Mouse (Mus musculus) hindbrain, embryonic 12.5 days (tissue): ENCODE measurements around the gene Maml3. TPM values are rescaled to one million over a fixed set of nuclear protein-coding genes. Genes with fewer than 3 reads are reported as not detected.
A peak's percentile ranks its signal among the peaks of the same experiment; 100 is the strongest.

Experiments used
- ATAC-seq: fragments of 200-750 bp; cut with Nextera tagmentation; 2 replicates; pipeline ENCODE4 v1.8.0; 2017; ENCODE audit warnings: moderate TSS enrichment; ENCODE audit not compliant: low FRiP score
- H3K27ac ChIP-seq: fragments of 300-500 bp; sonication (generic); 2 replicates; pipeline ENCODE4 v1.5.1; 2016; ENCODE audit warnings: mild to moderate bottlenecking
- H3K27me3 ChIP-seq: fragments of 300-500 bp; sonication (generic); 2 replicates; pipeline ENCODE4 v1.6.1; 2016; ENCODE audit warnings: mild to moderate bottlenecking
- H3K36me3 ChIP-seq: fragments of 300-500 bp; sonication (generic); 2 replicates; pipeline ENCODE4 v1.6.1; 2016; ENCODE audit warnings: mild to moderate bottlenecking
- H3K4me1 ChIP-seq: fragments of 300-500 bp; sonication (generic); 2 replicates; pipeline ENCODE4 v1.6.1; 2016
- H3K4me2 ChIP-seq: fragments of 300-500 bp; sonication (generic); replicated peaks from 2 replicates; pipeline ENCODE4 v1.6.1; 2016; ENCODE audit warnings: mild to moderate bottlenecking
- H3K4me3 ChIP-seq: fragments of 300-500 bp; sonication (generic); 2 replicates; pipeline ENCODE4 v1.5.1; 2016; ENCODE audit warnings: mild to moderate bottlenecking
- H3K9ac ChIP-seq: fragments of 300-500 bp; sonication (generic); 2 replicates; pipeline ENCODE4 v1.6.1; 2016; ENCODE audit warnings: mild to moderate bottlenecking, moderate library complexity
- H3K9me3 ChIP-seq: fragments of 300-500 bp; sonication (generic); replicated peaks from 2 replicates; pipeline ENCODE4 v1.6.1; 2016; ENCODE audit warnings: mild to moderate bottlenecking
- WGBS: fragments of 180-500 bp; shearing (Covaris S2); methylation state at CpG from one replicate; pipeline ENCODE4 v1.1.7; 2016; 5-methylcytosine and 5-hydroxymethylcytosine counted together
- polyA plus RNA-seq: library from polyadenylated mRNA; unstranded; fragments of >200 nt; fragmentation: Nextera tagmentation; extraction: Ambion mirVana; gene quantifications from 2 replicates; pipeline ENCODE4 v1.2.1, GENCODE M21; 2016

The Maml3 gene
- polyA plus RNA-seq, 1 experiment from 2014 or later: 8.3 TPM

DNA sequence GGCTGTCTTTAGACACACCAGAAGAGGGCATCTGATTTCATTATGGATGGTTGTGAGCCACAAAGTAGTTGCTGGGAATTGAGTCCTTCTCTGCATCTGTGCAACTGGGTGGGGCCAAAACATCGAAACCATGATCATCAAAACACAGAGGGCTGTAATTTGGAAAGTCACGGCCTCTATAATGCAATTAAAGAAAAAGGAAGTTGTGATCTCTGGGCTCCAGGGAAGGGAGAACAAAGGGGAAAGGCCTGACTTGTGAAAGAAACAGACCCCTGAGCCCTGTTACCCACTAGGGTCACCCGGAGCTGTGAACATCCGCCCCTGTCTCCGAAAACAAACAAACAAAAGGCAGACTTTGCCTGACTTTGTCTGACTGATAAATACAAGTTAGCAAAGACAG is 123.4 kb downstream of the Maml3 start:
- WGBS: 46% methylated on average over 5 of the region's 5 CpGs
- H3K36me3 ChIP-seq: no peaks in the 10 kb centered on the region
- no peak for ATAC-seq

DNA sequence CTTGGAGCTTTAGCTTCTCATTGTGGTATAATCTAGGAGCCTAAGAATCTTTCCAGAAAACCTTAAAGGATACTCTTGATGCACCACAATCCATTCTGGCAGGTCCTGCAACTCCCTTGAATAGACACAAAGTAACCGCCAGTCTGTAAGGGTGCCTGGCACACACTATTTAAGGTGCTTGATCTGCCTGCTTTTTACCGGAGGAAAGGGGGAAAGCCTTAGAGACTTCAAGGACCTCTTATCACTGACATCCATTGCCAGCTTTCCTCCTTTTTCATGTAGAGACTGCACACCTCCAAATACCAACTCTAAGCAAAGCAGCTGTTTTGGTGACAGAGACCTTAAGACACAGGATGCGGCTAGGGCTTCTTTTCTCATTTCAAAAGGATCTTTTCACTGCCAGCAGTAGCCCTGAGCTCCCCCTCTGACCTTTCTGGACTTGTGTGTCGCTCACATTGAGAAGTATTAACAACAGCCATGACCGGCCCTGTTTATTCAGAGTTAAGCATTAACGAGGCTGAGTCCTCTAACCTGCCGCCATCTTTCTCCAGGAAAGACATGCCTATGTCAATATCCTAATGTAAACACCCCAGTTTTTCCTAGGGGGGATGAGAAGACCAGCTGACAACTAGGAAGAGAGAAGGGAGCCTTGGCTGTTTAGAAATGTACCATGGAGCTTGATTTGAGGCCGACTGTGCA is 127.1 kb downstream of the Maml3 start:
- ATAC-seq: no peak
- 40% methylated on average over 8 of the region's 8 CpGs for WGBS
- Histone ChIP-seq H3K4me2 (no peak overlapping the region), H3K4me3 (no peak overlapping the region), H3K27ac (no peak overlapping the region), H3K27me3 (no peaks in the 10 kb centered on the region), H3K9ac (no peak overlapping the region), H3K9me3 (no peaks in the 10 kb centered on the region), H3K36me3 (no peaks in the 10 kb centered on the region), H3K4me1 (peaks cover 10% of the 10 kb centered on the region; the same call in 1 of the 2 replicates)

More for the DNA sequence above, 123.4 kb downstream of the Maml3 start:
- Histone ChIP-seq H3K4me3 (no peak overlapping the region), H3K27ac (no peak overlapping the region), H3K4me1 (peaks cover 15% of the 10 kb centered on the region; the same call in 1 of the 2 replicates), H3K27me3 (no peaks in the 10 kb centered on the region), H3K9ac (no peak overlapping the region), H3K4me2 (no peak overlapping the region), H3K9me3 (no peaks in the 10 kb centered on the region)

DNA sequence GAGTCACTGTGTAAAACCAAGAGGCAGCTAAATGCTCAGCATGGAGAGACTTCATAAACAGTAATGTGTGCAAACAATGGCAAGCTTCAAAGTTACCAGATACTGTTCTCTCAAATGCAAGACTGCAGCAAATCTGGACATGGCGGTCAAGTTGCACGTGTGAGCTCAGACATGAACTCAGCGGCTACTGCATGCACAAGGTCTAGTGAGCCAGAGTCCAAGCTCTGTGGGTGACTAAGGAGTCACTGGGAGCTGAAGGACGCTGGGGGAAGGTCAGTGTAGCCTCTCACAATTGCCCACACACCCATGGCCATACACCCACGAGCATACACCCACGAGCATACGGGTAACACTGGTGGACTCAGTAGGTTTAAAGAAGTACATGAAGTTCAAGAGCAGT is 130.3 kb downstream of the Maml3 start:
- Histone ChIP-seq H3K27ac (no peak overlapping the region), H3K9ac (no peak overlapping the region), H3K4me2 (no peak overlapping the region), H3K4me3 (no peak overlapping the region), H3K36me3 (no peaks in the 10 kb centered on the region), H3K4me1 (peaks cover 8% of the 10 kb centered on the region; the same call in 1 of the 2 replicates), H3K27me3 (no peaks in the 10 kb centered on the region), H3K9me3 (no peaks in the 10 kb centered on the region)
- ATAC-seq: no peak
- WGBS: 92% methylated on average over 7 of the region's 7 CpGs

DNA sequence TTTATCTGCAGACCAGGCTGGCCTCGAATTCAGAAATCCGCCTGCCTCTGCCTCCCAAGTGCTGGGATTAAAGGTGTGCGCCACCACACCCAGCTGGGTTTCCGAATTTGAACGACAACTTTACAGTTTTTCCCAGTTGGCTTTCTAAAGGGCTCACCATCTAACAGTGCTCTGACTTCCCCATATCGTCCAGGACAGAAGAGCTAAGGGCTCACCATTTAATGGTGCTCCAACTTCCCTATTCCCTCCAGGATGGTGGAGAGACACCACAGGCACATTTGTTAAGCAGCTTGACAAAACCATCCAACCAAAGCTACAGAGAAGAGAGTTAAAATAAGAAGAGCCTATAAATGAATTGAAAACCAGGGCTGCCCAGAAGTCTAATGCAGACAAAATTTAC is 130.7 kb downstream of the Maml3 start:
- Histone ChIP-seq H3K27ac (no peak overlapping the region), H3K9ac (no peak overlapping the region), H3K4me3 (no peak overlapping the region), H3K36me3 (no peaks in the 10 kb centered on the region), H3K27me3 (no peaks in the 10 kb centered on the region), H3K9me3 (no peaks in the 10 kb centered on the region), H3K4me1 (peaks cover 11% of the 10 kb centered on the region; the same call in 1 of the 2 replicates), H3K4me2 (no peak overlapping the region)
- no peak for ATAC-seq
- WGBS: 97% methylated on average over 6 of the region's 6 CpGs

DNA sequence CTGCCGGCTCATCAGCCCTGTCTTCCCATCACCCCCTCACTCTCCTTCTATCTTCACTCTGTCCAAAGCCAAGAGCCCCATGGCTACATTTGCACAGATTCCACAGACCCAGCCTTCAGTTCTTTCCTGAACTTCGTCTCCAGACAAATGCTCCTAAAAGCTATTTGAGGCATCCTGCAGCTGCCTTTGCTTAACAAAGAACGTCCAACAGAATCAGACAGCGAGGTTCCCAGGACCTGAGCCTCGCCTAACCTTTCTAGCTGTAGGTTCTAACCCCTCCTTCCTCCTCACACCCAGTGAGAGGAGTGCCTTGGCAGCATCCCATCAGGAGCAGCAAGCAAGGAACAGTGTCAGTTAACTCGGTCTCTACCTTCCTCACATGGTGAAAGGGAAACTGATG is 132.3 kb downstream of the Maml3 start:
- no peaks in the 10 kb centered on the region for H3K36me3 ChIP-seq
- H3K9ac ChIP-seq: no peak overlapping the region
- no peak overlapping the region for H3K27ac ChIP-seq
- 63% methylated on average over 6 of the region's 6 CpGs for WGBS
- H3K9me3 ChIP-seq: no peaks in the 10 kb centered on the region
- H3K27me3 ChIP-seq: no peaks in the 10 kb centered on the region
- no peak for ATAC-seq
- H3K4me3 ChIP-seq: no peak overlapping the region
- H3K4me2 ChIP-seq: no peak overlapping the region
- peaks cover 3% of the 10 kb centered on the region; the same call in 1 of the 2 replicates for H3K4me1 ChIP-seq

DNA sequence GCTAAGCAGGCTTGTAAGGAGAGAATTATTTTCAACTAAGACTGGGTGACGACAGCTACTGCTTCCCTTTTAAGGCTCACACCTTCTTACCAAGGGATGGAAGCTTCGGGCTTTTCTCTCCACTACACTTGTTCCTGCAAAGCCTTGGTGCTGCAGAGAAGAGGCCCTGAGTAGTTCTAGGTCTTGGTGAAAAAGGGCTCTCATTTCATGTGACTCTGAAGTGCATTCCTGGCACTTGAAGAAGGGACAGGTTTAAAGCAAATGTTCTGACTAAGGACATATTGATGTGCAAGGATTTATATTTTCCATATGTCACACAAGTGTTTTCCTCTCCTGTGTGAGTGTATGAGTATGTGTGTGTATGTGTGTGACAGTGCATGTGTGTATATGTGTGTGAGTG is 134.4 kb downstream of the Maml3 start:
- no peak overlapping the region for H3K9ac ChIP-seq

DNA sequence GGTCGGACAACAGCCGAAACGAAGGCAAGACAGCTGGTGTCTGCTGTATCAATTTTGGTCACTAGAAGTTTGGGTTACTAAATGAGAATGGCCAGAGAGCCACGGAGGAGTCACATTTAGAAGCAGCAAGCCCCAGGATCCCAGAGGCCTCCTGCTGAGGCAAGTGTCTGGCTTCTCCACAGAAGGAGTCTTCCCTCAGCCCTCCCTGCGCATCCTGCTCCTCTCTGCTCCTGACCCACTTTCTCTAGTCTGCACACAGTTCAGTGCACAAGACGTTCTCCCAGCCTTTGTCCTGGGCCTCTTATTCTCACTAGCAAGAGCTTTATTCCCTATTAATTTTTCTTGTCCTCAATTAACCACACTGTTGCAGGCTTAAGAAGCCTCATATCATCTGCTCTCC is 135.4 kb downstream of the Maml3 start:
- Histone ChIP-seq H3K36me3 (no peaks in the 10 kb centered on the region), H3K27me3 (no peaks in the 10 kb centered on the region), H3K4me1 (peaks cover 18% of the 10 kb centered on the region), H3K4me2 (no peak overlapping the region), H3K4me3 (no peak overlapping the region), H3K27ac (no peak overlapping the region), H3K9ac (no peak overlapping the region), H3K9me3 (no peaks in the 10 kb centered on the region)
- 61% methylated on average over 6 of the region's 6 CpGs for WGBS
- no peak for ATAC-seq

More for the DNA sequence above, 134.4 kb downstream of the Maml3 start:
- Histone ChIP-seq H3K4me1 (peaks cover 8% of the 10 kb centered on the region), H3K4me3 (no peak overlapping the region), H3K9me3 (no peaks in the 10 kb centered on the region), H3K36me3 (no peaks in the 10 kb centered on the region), H3K27ac (no peak overlapping the region), H3K4me2 (no peak overlapping the region), H3K27me3 (no peaks in the 10 kb centered on the region)
- WGBS: 94% methylated on average over 2 of the region's 2 CpGs
- no peak for ATAC-seq

DNA sequence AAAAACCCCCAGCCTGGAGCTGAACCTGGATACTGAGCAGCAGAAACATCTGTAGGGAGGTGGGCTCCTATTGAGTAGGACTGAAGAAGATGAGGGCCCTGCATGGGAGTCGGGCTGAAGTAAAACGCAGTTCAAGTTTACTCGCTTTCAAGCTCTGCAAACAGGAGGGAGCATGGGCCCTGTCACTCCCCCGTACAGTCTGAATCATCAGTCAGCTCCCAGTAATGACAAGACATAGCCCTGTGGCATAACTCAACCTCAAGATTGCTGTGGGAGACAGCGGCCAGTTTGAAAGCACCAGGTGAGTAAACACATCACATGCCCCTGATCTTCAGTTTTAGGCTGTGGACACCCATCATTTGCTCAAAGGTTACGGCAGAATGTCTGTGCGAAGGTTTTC is 139.0 kb downstream of the Maml3 start:
- Histone ChIP-seq H3K9me3 (no peaks in the 10 kb centered on the region), H3K36me3 (no peaks in the 10 kb centered on the region), H3K9ac (no peak overlapping the region), H3K4me2 (no peak overlapping the region), H3K4me3 (no peak overlapping the region), H3K4me1 (peaks cover 34% of the 10 kb centered on the region), H3K27me3 (no peaks in the 10 kb centered on the region), H3K27ac (peak overlapping the region; percentile 85)
- WGBS: 65% methylated on average over 7 of the region's 7 CpGs
- no peak for ATAC-seq

DNA sequence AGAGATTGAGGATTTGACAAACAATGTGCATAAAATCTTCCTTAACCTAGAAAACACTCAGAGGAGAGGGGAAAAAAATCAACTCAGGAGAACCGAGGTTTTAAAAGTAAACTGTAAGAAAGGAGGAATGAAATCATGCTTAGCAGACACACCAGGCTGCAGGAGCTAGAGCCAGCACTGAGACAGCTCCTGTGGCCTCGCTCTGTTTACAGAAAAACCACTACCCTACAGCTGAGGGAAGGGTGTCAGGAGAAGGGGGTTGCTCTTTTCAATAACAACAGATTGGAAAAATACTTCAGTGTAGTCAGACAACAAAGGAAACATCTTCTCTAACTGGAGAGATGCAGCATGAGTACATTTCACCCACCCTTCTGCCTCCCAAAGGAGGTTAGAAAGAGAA is 139.4 kb downstream of the Maml3 start:
- Histone ChIP-seq H3K4me2 (no peak overlapping the region), H3K36me3 (no peaks in the 10 kb centered on the region), H3K4me1 (peaks cover 34% of the 10 kb centered on the region), H3K27me3 (no peaks in the 10 kb centered on the region), H3K4me3 (no peak overlapping the region), H3K9ac (no peak overlapping the region), H3K27ac (peak overlapping the region; percentile 85), H3K9me3 (no peaks in the 10 kb centered on the region)
- ATAC-seq: no peak
- WGBS: 45% methylated on average over 2 of the region's 2 CpGs

DNA sequence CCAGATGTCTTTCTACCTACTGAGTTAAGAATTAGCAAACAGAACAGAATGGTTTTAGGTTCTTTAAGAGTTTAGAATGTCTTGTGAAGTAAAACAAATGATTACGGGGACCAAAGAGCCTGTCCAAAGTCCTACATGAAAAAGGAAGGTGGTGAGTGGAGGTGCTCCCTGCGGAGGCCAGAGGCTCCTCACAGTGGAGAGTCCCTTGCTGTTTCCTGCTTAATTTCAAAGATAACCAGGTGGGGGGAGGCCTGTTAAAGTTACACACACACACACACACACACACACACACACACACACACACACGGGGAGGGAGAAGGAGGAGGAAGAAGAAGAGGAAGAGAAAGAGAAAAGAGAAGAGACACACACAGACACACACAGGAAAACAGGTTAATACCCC is 139.9 kb downstream of the Maml3 start:
- no peak overlapping the region for H3K4me2 ChIP-seq
- 46% methylated on average over 3 of the region's 3 CpGs for WGBS

DNA sequence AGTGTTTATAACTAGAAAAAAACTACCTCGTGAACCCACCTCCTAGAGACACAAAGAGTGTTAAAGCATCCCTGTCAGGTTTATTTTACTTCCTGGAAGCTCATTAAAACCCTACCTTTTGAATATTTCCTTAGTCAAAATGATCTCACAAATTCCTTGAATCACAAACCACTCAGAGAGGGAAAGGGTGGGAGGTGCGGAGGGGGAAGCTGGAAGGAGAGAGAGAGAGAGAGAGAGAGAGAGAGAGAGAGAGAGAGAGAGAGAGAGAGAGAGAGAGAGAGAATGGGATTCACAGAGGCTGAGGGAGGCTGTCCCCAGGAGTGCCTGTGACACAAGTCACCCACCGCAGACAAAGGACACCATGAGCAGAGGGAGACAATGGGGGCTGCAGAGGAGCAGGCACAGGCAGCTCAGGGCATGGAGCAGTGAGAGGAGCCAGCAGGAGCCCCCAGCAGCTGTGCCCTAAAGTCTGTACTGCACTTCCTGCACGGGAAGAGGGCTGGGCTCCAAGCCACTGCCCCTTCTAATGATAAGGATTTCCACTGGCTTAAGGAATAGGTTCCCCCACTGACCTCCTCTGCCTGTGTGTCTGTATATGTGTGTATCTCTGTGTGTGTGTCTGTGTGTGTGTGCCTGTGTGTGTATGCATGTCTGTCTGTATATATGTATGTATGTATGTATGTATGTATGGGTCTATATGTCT is 140.8 kb downstream of the Maml3 start:
- Histone ChIP-seq H3K4me2 (peak overlapping the region; percentile 22), H3K4me1 (peaks cover 32% of the 10 kb centered on the region), H3K4me3 (no peak overlapping the region), H3K9ac (peak overlapping the region; percentile 6), H3K36me3 (no peaks in the 10 kb centered on the region), H3K9me3 (no peaks in the 10 kb centered on the region), H3K27me3 (no peaks in the 10 kb centered on the region), H3K27ac (peak overlapping the region; percentile 85)
- 12% methylated on average over 4 of the region's 4 CpGs for WGBS
- peak; percentile 89 for ATAC-seq

More for the DNA sequence above, 139.9 kb downstream of the Maml3 start:
- H3K4me1 ChIP-seq: peaks cover 34% of the 10 kb centered on the region
- H3K27ac ChIP-seq: peak overlapping the region; percentile 85
- no peak overlapping the region for H3K4me3 ChIP-seq
- H3K9ac ChIP-seq: 0 out of 2 replicates have a peak overlapping the region, but pooled peaks have one; percentile 18
- H3K36me3 ChIP-seq: no peaks in the 10 kb centered on the region
- no peaks in the 10 kb centered on the region for H3K27me3 ChIP-seq
- no peaks in the 10 kb centered on the region for H3K9me3 ChIP-seq
- no peak for ATAC-seq

DNA sequence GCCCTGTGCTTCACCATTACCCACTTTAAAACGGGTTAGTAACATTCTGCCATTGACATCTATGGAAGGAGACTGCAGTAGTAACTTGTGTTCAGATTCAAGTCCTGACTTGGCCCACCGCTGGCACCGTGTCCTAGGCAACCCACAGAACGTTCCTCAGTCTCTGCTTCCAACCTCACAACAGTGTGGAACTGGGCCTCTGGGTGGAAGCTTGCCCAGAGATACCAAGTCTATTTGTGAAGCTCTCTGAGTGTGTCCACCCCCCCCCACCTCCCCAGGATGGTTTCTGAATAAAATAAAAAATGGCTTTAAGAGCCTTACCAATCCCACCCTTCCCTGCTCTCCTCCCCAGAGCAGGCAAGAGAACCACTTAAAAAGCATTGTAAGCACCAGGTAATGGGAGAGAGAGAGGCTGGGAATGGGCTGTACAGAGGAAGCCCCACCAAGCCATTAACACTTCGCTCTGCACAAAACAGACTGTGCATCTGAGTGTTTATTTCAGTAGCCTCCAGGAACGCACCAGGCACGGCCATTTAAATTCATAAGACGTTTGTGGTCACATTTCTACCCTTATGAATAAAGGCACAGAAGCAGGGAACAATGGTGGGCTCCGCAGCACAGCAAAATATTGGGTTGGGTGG is 141.6 kb downstream of the Maml3 start:
- peak overlapping the region; percentile 6; the same call in 1 of the 2 replicates for H3K9ac ChIP-seq
- peak; percentile 33 for ATAC-seq

More for the DNA sequence above, 141.6 kb downstream of the Maml3 start:
- Histone ChIP-seq H3K27ac (peak overlapping the region; percentile 85), H3K36me3 (no peaks in the 10 kb centered on the region), H3K9me3 (no peaks in the 10 kb centered on the region), H3K4me1 (peaks cover 32% of the 10 kb centered on the region), H3K4me2 (0 out of 2 replicates have a peak overlapping the region, but pooled peaks have one; percentile 22), H3K4me3 (no peak overlapping the region), H3K27me3 (no peaks in the 10 kb centered on the region)
- WGBS: 66% methylated on average over 9 of the region's 9 CpGs
